Mouse (Mus musculus) liver, adult 2 months (tissue): Measurements from ENCODE around the gene Ahcyl2.

Source experiments
- CTCF ChIP-seq: fragments of 200-500 bp; IDR thresholded peaks from 2 replicates; pipeline ENCODE4 v1.5.1; 2011; ENCODE audit warnings: low read depth, low read length, control low read depth
- POLR2A ChIP-seq: fragments of 200-500 bp; IDR thresholded peaks from 2 replicates; pipeline ENCODE4 v1.6.1; 2011; ENCODE audit warnings: low read length, control low read depth; ENCODE audit not compliant: insufficient read depth; ENCODE audit errors: extremely low read depth

GRCm38 (mm10) chr6:29814616-29815015 lies 46.8 kb downstream of the Ahcyl2 start:
- TF ChIP-seq CTCF (no peak), POLR2A (no peak)
